Mouse (Mus musculus) megakaryocyte, embryonic 14.5 days (primary cell): ENCODE measurements at regions not wholly inside any gene's neighbourhood (a gene's known extent, or its start where the extent isn't known, plus 50 kb on each side); places are given as distances from the start of the nearest gene placed in this dataset.

Source experiments
- FLI1 ChIP-seq: IDR thresholded peaks from 2 replicates; pipeline ENCODE4 v1.6.1; 2012; ENCODE audit warnings: low read length, inconsistent platforms, mixed read lengths
- GATA1 ChIP-seq: IDR thresholded peaks from 3 replicates; pipeline ENCODE4 v1.6.1; 2012; ENCODE audit warnings: mixed read lengths, low read length, inconsistent platforms, borderline replicate concordance

DNA sequence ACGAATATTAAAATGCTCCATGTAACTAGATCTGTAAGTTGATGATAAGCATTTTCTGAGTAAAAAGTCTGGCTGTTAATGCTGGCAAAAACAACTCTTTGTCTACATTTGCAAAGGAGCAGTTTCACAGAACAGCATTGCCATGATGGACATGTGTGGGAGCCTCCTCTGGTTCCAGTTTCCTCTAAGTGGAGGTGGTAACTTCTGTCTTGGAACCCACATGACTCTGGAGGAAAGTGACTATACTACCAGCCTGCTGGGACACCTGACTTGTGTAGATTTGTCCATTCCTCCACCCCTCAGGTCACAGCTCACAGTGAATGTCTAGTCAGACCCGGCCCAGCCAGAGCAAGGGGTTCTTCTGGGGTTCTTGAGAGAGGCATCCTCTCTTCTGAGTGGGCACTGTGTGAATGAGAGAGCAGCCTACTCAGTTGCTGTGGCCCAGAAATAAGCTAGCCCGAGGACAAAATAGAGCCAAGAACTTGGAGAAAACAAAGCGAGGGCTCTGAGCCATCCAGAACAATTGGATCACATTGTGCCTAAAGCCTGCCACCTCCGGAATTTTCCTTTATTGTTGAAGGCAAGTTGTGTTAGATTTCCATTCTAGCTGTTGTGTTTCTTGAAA, 97.9 kb upstream of the Wscd1 start:
- TF ChIP-seq FLI1 (no peak), GATA1 (no peak)
